Mouse (Mus musculus) cerebellum, adult 18-20 months (tissue): ENCODE measurements at regions not wholly inside any gene's neighbourhood (a gene's known extent, or its start where the extent isn't known, plus 50 kb on each side); places are given as distances from the start of the nearest gene placed in this dataset.
A peak's percentile ranks its signal among the peaks of the same experiment; 100 is the strongest.

Experiments
- DNase-seq, 2 experiments: peaks; one replicate each; pipeline ENCODE4 v3.0.0; 2021

DNA sequence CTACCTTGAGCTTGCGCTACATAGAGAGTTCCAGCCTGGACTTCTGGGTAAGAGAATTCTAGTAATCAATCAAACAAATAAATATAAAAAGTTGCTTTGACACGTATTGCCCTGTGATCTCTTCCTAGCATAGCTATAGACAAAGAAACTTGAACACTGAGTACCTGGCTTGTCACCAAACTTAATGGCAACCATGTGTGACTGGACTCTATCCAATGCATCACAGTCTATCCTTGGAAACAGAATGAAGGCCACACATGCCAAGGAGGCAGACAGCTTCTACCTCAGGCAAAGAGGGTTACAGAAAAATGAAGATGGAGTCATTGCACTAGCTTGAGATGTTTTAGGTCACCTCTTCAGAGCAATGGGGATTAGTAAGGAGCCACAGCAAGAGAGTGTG is 194.5 kb upstream of the Gas1 start:
- DNase-seq: no peak

DNA sequence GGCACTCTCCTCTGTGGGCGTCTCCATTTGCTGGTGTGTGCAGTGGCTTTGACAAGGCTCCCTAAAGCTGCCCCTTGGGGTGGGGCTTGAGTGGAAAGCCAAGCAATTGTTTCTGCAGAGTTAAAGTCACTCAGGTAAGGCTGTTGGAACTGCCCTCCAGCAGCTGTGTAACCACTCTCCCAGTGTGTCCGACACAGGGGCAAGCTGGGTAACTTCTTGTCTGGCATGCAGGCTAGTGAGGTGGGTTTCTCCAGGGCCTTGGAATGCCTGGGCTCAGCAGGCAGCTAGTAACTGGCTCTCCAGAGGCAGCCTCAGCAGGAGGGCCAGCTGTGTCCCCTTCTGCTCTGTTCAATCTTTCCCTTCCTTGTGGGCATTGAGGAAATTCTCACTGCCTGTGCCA is 199.5 kb upstream of the Gas1 start:
- no peak for DNase-seq

- no peak for DNase-seq
Measured at GRCm38 (mm10) chr13:60382855-60383254, 205.7 kb upstream of the Gas1 start.

DNA sequence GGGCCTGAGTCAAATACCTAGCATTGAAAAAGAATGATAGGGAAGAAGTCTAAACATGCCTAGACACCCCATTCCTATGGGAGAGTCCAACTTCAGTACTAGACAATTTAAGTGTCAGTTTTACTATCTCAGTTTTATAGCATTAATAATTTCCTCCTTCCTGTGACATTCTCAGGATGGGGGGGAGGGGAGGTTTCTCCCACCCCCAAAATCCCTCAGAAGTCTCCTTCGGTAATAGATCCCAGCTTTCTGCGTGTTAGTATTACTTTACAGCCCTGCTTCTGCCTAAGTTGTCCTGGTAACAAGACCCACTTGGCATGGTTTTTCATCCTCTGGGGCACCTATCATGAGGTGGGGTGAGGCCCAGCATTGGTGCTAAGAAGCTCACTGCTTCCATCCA is 202.9 kb upstream of the Dapk1 start:
- DNase-seq: no peak

DNA sequence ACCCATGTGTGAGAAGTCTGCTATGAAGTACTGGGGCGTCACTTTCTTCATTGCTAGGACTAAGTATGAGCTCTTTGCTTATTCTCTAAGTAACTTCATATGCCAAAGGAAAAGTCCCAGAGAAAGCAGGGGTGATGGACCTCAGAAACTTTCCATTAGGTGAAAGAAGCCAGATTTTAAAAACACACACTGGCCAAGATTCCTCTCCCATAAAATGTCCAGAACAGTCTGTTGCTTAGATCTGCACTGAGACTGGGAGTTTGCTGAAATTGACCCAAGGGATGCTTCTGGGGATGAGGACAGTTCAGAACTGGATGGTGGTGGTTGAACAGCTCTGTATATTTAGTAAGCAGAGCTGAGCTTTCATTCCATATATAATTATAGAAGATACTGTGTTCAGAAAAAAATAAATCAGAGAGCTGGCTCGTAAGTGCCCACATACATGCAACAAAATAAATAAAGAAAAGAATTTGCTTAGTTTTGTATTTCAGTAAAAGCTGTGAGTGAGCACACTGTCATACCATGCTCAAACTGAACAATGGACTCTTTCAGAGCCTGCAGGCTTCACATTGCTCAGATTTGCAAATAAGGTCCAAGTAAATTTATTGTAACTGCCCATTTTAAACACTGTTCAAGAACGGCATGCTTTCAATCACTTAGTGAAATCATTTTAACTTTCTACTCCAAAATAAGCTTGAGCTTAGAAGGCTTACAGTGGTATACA is 200.8 kb upstream of the Dapk1 start:
- no peak for DNase-seq

- DNase-seq: no peak
Measured at GRCm38 (mm10) chr13:60403471-60403870, 198.3 kb upstream of the Dapk1 start.

- DNase-seq: no peak
Measured at GRCm38 (mm10) chr13:60407344-60407743, 194.4 kb upstream of the Dapk1 start.

DNA sequence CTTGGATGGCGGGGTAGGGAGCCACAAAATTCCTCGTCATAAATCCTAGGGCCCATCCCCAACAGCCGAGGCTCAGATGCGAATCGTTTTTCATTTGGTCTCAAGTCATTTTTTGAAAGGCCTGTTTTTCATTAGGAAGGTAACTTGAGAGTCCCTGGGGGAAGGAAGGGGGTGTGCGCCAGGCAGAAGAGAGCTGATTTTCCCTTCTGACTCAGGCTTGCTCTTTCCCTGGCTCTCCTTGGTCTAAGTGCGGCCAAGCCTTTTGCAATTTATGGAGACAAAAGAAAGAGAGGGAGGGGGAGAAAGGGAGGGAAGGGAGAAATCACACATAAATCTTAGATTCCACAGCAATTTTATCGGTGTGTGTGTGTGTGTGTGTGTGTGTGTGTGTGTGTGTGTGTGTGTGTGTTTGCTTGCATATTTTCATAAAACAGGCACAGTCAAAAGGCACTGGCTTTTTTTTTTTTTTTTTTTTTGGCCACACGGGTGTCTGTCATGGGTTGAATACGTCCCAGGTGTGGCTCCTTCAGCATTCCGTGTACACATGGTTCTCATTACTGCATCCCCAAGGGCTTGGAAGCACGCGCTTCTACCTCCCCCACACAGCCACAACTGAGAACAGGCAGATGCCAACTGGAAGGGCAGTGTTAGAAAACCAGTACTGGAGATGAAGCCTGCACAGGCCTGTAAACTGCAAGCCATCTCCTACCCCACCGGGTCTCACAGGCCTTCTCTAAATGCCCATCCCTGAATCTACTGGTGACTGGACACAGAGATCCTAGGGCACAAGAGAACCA is 191.8 kb upstream of the Dapk1 start:
- no peak for DNase-seq

DNA sequence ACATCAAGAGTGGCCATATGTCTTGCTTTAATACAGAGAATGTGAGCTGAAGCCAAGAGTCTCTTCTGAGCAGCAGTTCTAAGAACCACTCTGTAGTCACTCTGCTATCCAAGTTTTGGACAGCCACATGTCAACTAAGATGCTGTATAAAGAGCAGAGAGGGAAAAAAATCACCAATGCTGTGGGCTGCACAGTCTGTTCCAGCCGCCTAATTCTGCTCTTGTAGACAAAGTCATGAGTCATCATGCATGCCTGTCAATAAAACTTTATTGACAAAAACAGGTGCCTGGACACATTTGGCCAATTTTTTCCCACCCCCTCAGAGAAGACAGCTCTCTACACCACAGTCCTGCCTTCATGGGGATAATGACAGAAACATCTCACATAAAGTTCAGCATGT is 185.7 kb upstream of the Dapk1 start:
- DNase-seq: no peak

- no peak for DNase-seq
Measured at GRCm38 (mm10) chr13:60417015-60417414, 184.7 kb upstream of the Dapk1 start.

DNA sequence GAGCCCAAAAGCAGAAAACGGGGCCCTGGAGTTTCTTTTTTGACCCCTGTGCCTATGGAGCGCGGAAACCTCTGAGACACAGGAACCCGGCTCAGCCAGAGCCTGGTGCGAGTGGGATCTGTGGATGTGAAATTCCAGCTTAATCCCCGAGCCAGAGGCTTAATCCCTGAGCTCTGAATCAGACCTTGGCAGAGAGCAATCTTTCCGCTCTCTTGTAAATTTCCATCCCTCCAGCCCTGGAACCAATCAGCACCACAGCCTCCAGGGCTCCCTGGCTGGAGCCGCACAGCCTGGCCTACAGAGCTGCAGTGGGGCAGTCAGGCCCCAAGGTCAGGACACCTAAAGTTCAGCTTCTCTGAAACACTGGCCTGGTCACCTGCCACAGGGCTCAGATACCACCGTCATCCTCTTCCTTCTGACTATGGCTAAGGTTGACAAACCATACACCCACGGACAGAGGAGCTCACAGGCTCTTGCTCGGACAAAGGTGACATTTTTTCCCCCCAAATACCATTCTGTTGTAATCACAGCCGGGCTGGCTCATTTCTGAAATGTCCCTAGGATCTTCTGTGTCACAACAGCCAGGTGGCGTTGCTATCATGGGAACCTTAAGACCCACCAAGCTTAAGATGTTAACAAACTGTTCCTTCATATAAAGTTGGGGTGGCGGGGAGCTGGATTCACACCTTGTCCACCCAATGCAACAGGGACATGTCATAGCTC is 184.2 kb upstream of the Dapk1 start:
- DNase-seq: no peak

DNA sequence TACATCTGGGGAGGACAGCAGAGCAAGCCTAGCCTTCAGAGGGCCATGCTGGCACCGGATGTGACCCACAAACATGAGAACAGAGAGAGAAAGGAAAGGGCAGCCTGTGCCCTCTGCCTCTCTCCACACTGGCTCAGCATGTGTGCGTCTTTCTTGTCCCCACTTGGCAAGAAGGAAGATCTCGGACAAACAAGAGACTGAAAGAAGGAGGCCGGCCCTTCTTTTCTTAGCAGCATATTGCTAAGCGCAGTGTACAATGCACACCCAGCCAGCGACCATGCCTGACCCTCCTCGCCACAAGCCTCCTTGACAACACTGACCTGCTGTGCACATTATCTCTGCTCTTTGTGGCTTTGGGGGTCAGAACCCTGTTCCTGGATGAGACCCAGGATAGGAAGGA is 181.4 kb upstream of the Dapk1 start:
- DNase-seq: peak in 1 of 2 experiments; percentile 13

GRCm38 (mm10) chr13:60420842-60421696 is 180.7 kb upstream of the Dapk1 start:
- DNase-seq: no peak

DNA sequence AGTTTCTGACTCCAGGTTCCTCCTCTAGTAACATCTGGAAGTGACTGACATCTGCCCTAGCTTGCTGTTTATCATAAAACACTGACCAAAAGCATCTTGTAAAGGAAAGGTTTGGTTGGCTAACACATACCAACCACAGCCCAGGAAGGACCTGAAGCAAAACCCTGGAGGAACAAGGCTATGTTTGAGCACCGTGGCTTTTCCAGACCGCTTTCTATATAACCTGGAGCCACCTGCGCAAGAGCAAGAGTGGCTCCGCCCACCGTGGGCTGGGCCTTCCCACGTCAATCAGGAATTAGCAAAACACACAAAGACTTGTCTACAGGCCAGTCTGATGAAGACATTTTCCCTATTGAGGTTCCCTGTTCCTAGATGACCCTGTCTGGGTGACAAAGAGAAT is 177.5 kb upstream of the Dapk1 start:
- no peak for DNase-seq

GRCm38 (mm10) chr13:60425140-60425539 is 176.6 kb upstream of the Dapk1 start:
- no peak for DNase-seq

GRCm38 (mm10) chr13:60425556-60425955 is 176.2 kb upstream of the Dapk1 start:
- DNase-seq: no peak

DNA sequence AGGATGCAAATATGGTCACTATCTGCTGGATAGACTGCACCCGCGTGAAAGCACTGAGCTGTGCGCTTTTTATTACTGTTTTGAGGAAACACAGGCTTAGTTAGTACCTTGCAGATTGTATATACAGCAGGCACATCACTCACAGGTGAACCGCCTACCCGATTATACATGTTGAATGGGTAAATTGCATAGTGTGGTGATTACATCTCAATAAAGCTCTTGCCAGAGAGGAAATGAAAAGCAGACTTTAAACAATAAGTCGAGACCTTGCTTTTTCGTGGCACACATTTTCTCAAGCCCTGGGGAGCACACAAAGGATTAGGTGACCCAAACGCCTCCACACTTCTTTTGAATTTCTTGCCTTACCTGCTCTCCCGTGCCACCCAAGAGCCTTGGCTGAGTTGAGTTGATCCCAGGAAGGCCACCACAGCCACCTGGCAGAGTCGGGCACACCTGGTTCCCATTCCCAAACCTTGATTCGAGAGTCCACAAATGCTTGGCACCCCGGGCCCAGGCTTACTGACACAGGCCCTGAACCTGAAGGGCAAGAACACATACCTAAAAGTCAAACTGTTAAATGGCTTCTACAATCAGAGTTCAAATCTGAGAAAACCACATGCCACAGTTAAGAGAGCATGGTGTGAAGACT is 175.4 kb upstream of the Dapk1 start:
- DNase-seq: no peak

GRCm38 (mm10) chr13:60427077-60427476 is 174.7 kb upstream of the Dapk1 start:
- DNase-seq: no peak

DNA sequence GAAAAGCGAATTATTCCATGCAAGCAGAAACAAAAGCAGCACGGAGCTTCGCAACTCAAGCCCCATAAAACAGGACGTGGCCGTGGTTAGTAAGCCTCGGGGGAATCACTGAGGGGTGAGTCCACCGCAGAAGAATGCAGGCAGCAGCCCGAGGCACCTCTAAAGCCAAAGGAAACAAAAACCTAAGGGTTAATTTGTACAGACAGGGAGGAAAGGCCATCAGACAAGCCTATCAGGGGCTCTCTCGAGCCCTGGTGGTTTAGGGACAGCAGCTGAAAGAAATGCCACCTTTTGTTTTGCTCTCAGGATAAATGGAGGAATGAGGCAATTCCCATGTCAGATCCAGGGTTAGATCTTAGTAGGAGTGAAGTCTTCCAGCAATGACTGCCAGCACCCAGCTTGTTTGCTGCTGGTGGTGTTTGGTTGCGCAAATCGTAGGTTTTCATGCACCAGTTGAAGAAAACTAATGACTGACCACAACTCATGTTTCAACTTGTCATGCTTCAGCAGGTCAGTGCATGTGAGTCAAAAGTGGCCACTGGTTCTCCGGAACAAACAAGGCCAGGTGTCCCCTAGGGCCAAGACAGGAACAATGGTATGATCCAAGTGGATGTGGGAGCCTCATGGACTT is 173.9 kb upstream of the Dapk1 start:
- DNase-seq: no peak

DNA sequence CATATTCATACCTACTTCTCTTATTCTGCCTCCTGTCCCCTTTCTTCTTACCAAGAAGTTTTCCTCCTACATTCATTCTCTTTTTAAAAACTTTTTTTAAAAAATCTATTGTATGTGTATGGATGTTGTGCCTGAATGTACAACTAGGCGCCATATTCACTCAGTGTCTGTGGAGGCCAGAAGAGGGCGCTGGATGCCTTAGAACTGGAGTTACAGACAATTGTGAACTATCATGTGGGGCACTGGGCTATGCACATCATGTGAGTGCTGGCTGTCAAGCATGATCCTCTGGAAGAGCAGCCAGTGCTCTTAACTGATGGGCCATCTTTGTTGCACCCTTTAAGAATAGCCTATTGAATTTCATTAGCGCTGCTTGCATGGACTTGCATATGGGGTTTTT is 172.6 kb upstream of the Dapk1 start:
- no peak for DNase-seq

- DNase-seq: no peak
Measured at GRCm38 (mm10) chr13:60431412-60431811, 170.3 kb upstream of the Dapk1 start.
